Mouse (Mus musculus) myocyte (in vitro differentiated cells): Measurements from ENCODE around the gene Nfkbil1. TPM values are rescaled to one million over a fixed set of nuclear protein-coding genes. Genes with fewer than 3 reads are reported as not detected.

Source experiments
- H3K27me3 ChIP-seq: one replicate; pipeline ENCODE4 v1.6.1; 2011; ENCODE audit not compliant: control insufficient read depth, insufficient read depth, insufficient read length
- H3K36me3 ChIP-seq: one replicate; pipeline ENCODE4 v1.6.1; 2011; ENCODE audit not compliant: control insufficient read depth, insufficient read depth
- H3K4me2 ChIP-seq: one replicate; pipeline ENCODE4 v1.6.1; 2011; ENCODE audit warnings: low read depth, control low read depth
- H3K4me3 ChIP-seq: one replicate; pipeline ENCODE4 v1.5.1; 2011; ENCODE audit warnings: mild to moderate bottlenecking, control low read depth, moderate library complexity
- H3K79me2 ChIP-seq: one replicate; pipeline ENCODE4 v1.6.1; 2011; ENCODE audit not compliant: control insufficient read depth, insufficient read depth
- H3ac ChIP-seq: one replicate; pipeline ENCODE4 v1.6.1; 2011; ENCODE audit not compliant: control insufficient read depth, insufficient read length
- CEBPB ChIP-seq: IDR thresholded peaks from 2 replicates; pipeline ENCODE4 v1.6.1; 2011; ENCODE audit warnings: mild to moderate bottlenecking, moderate library complexity; ENCODE audit not compliant: poor library complexity, insufficient read depth, severe bottlenecking
- E2F4 ChIP-seq: IDR thresholded peaks from one replicate; pipeline ENCODE4 v1.6.1; 2011; ENCODE audit warnings: mild to moderate bottlenecking, control low read depth, moderate library complexity; ENCODE audit not compliant: insufficient read depth
- MAX ChIP-seq: IDR thresholded peaks from one replicate; pipeline ENCODE4 v1.6.1; 2011; ENCODE audit warnings: low read depth, mild to moderate bottlenecking, control low read depth
- MYOD1 ChIP-seq, 3 experiments: IDR thresholded peaks; one replicate each; pipeline ENCODE4 v1.6.1; 2011; ENCODE audit warnings: control low read depth in 2 of 3, low read depth in 2 of 3, mild to moderate bottlenecking in 2 of 3, moderate library complexity in 1 of 3; ENCODE audit not compliant: insufficient read length in 2 of 3, control insufficient read depth in 1 of 3
- MYOG ChIP-seq, 3 experiments: IDR thresholded peaks; one replicate each; pipeline ENCODE4 v1.6.1; 2011; ENCODE audit warnings: control low read depth in 2 of 3, low read depth in 2 of 3, mild to moderate bottlenecking in 2 of 3; ENCODE audit not compliant: insufficient read length in 2 of 3, control insufficient read depth in 1 of 3, insufficient read depth in 1 of 3
- POLR2A ChIP-seq: IDR thresholded peaks from one replicate; pipeline ENCODE4 v1.6.1; 2011; ENCODE audit warnings: low read depth, mild to moderate bottlenecking, control low read depth, moderate library complexity; ENCODE audit not compliant: insufficient read length
- POLR2AphosphoS2 ChIP-seq: IDR thresholded peaks from one replicate; pipeline ENCODE4 v1.6.1; 2011; ENCODE audit warnings: low read depth, control low read depth; ENCODE audit not compliant: insufficient read length
- REST ChIP-seq: IDR thresholded peaks from one replicate; pipeline ENCODE4 v1.6.1; 2011; ENCODE audit warnings: mild to moderate bottlenecking, control low read depth, moderate library complexity; ENCODE audit not compliant: insufficient read depth, insufficient read length
- SRF ChIP-seq: IDR thresholded peaks from one replicate; pipeline ENCODE4 v1.6.1; 2011; ENCODE audit warnings: low read depth; ENCODE audit not compliant: control insufficient read depth, insufficient read length
- TCF12 ChIP-seq: IDR thresholded peaks from one replicate; pipeline ENCODE4 v1.6.1; 2011; ENCODE audit warnings: mild to moderate bottlenecking, control low read depth; ENCODE audit not compliant: poor library complexity, insufficient read depth, severe bottlenecking
- TCF3 ChIP-seq: IDR thresholded peaks from one replicate; pipeline ENCODE4 v1.6.1; 2011; ENCODE audit warnings: low read depth, control low read depth; ENCODE audit not compliant: insufficient read length
- USF1 ChIP-seq: IDR thresholded peaks from one replicate; pipeline ENCODE4 v1.6.1; 2011; ENCODE audit warnings: low read depth, mild to moderate bottlenecking, control low read depth, moderate library complexity
- polyA plus RNA-seq: library from polyadenylated mRNA; unstranded; fragments of >200 nt; fragmentation: generic; extraction: Trizol; gene quantifications from one replicate; pipeline ENCODE4 v1.2.1, GENCODE M21; 2012; ENCODE audit warnings: missing spikeins

The Nfkbil1 gene
- polyA plus RNA-seq, 1 experiment = 27.1 TPM

DNA sequence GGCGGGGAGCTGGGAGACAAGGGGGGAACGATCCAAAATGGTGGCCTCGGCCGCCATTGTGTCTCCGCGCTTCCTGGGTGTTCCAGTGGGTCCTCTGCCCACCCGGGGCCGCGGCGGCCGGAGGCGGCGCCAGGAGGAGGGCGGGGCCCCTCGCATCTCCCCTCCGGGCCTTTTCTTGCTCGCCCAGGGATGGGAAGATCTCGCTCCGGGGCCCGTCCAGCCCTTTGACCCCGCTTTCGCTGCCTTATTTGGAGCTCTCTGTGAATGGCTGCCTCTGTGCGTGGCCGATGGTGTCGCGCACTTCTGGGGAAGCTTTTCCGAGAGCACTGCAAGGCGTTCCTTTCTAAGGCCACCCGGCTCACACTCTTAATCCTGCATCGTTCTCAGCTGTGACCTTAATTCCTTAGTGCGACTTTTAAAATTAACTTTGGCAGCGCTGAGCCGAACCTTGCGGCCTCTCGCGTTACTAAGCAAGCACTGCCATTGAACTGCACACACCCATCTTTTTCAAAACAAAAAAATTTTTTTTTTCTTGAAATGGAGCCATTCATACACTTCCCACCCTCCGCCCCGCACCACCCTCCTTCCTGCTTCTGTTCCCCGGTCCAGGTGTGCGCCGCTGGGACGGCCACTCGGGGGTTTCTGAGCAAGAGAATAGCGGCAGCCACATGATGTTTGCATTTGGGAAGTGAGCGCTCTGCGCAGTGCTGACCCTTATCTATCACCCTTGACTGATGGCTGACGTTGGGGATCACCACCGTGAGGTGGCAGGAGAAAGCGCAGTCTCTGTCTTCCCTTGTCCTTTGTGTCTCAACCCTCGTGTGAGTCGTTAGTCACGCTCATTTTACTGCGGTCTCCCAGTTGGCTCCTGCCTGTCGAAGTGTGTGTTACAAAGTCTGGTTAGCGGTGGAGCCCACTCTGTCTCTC is 6.7 kb upstream of the Nfkbil1 start:
- peak overlapping the region; percentile 94 for H3K4me2 ChIP-seq
- peaks cover 38% of the 10 kb centered on the region for H3K36me3 ChIP-seq
- TF ChIP-seq SRF (peak; percentile 84), MYOD1 (IDR thresholded peaks at IDR 0.05; ENCODE audit: control insufficient read depth in 1 of 3, insufficient read length in 2 of 3, low read depth in 2 of 3) (no peak), TCF12 (no peak), CEBPB (no peak), USF1 (no peak), POLR2AphosphoS2 (peak; percentile 74), MAX (no peak), TCF3 (no peak), E2F4 (no peak), MYOG (IDR thresholded peaks at IDR 0.05; ENCODE audit: control insufficient read depth in 1 of 3, insufficient read depth in 1 of 3, insufficient read length in 2 of 3, low read depth in 2 of 3) (no peak), REST (no peak), POLR2A (peak; percentile 52)
- H3K27me3 ChIP-seq = no peaks in the 10 kb centered on the region
- peak overlapping the region; percentile 67 for H3ac ChIP-seq
- peaks cover 54% of the 10 kb centered on the region for H3K79me2 ChIP-seq
- peak overlapping the region; percentile 96 for H3K4me3 ChIP-seq

- Histone ChIP-seq H3K27me3 (no peaks in the 10 kb centered on the region), H3K36me3 (peaks cover 30% of the 10 kb centered on the region), H3K79me2 (peaks cover 46% of the 10 kb centered on the region), H3K4me2 (peak within 1 kb of the TSS; percentile 94), H3ac (peak within 1 kb of the TSS; percentile 67), H3K4me3 (peak within 1 kb of the TSS; percentile 96)
- TF ChIP-seq TCF12 (no peak), MAX (peak; percentile 94), REST (peak; percentile 60), POLR2A (peak; percentile 98), MYOD1 (IDR thresholded peaks at IDR 0.05; ENCODE audit: control insufficient read depth in 1 of 3, insufficient read length in 2 of 3, low read depth in 2 of 3) (no peak), USF1 (peak; percentile 96), POLR2AphosphoS2 (peak; percentile 97), E2F4 (peak; percentile 60)
Measured at GRCm38 (mm10) chr17:35241305-35242014, 5.9 kb upstream of the Nfkbil1 start, which contains the start of gene Ddx39b. Gene Ddx39b, plus strand, starts transcription at chr17:35241746.

- TF ChIP-seq CEBPB = no peak
- no peak for TF ChIP-seq SRF
- TF ChIP-seq MYOG (IDR thresholded peaks at IDR 0.05; ENCODE audit: control insufficient read depth in 1 of 3, insufficient read depth in 1 of 3, insufficient read length in 2 of 3, low read depth in 2 of 3) = no peak
- TF ChIP-seq E2F4 = no peak
- TF ChIP-seq MAX = no peak
- TF ChIP-seq POLR2AphosphoS2 = no peak
- no peak for TF ChIP-seq USF1
- no peak for TF ChIP-seq REST
- TF ChIP-seq MYOD1 (IDR thresholded peaks at IDR 0.05; ENCODE audit: control insufficient read depth in 1 of 3, insufficient read length in 2 of 3, low read depth in 2 of 3) = no peak
- no peak for TF ChIP-seq TCF12
- no peak for TF ChIP-seq TCF3
- no peak for TF ChIP-seq POLR2A
- H3K79me2 ChIP-seq = peaks cover 38% of the 10 kb centered on the region
- H3K4me3 ChIP-seq = peak overlapping the region; percentile 96
- H3K4me2 ChIP-seq = peak overlapping the region; percentile 85
- H3K27me3 ChIP-seq = no peaks in the 10 kb centered on the region
- no peak overlapping the region for H3ac ChIP-seq
- peaks cover 23% of the 10 kb centered on the region for H3K36me3 ChIP-seq
Measured at GRCm38 (mm10) chr17:35240384-35241304, 5.1 kb upstream of the Nfkbil1 start.

GRCm38 (mm10) chr17:35239700-35240099 is 4.1 kb upstream of the Nfkbil1 start:
- H3K4me2 ChIP-seq = no peak overlapping the region
- H3K4me3 ChIP-seq = no peak overlapping the region
- peaks cover 30% of the 10 kb centered on the region for H3K79me2 ChIP-seq
- H3ac ChIP-seq = no peak overlapping the region
- no peaks in the 10 kb centered on the region for H3K27me3 ChIP-seq
- no peak for TF ChIP-seq POLR2AphosphoS2
- TF ChIP-seq USF1 = no peak
- no peak for TF ChIP-seq REST
- TF ChIP-seq MYOD1 (IDR thresholded peaks at IDR 0.05; ENCODE audit: control insufficient read depth in 1 of 3, insufficient read length in 2 of 3, low read depth in 2 of 3) = no peak
- no peak for TF ChIP-seq E2F4
- no peak for TF ChIP-seq TCF12
- no peak for TF ChIP-seq SRF
- no peak for TF ChIP-seq POLR2A
- no peak for TF ChIP-seq MAX
- no peak for TF ChIP-seq TCF3
- no peak for TF ChIP-seq CEBPB
- TF ChIP-seq MYOG (IDR thresholded peaks at IDR 0.05; ENCODE audit: control insufficient read depth in 1 of 3, insufficient read depth in 1 of 3, insufficient read length in 2 of 3, low read depth in 2 of 3) = no peak
- peaks cover 14% of the 10 kb centered on the region for H3K36me3 ChIP-seq
